Mouse (Mus musculus) kidney, adult 11 months (tissue): ENCODE results near the gene Gm10378.
"Not testable (repeated sequence)": the region's sequence is repeated elsewhere in the genome, so short reads cannot be mapped to it uniquely, and the experiment has no call there.

ENCODE experiments used
- DNase-seq: peaks from one replicate; pipeline ENCODE4 v3.0.0; 2022

Gene Gm10378

DNA sequence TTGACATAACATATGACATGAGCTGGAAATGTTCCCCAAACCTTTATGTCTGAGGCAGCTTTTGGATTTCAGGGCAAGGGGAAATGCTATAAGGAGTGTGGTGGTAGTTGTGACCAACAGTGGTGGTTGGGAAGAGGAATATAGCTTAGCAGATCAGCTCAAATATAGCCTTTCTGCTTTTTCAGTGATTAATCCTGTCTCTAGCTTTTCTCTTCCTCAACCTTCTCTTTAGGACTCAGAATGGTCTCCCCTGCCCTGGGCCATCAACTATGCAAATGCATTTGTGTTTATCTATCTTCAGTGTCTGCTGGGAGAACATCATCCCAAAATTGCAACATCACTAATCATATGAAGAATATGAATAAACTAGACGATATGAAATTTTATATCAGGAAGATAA, at the start of gene Gm10378:
TSS of gene Gm10378 (plus strand) at position 301 of the 400 bp plus-strand sequence.
- not testable (repeated sequence) for DNase-seq

DNA sequence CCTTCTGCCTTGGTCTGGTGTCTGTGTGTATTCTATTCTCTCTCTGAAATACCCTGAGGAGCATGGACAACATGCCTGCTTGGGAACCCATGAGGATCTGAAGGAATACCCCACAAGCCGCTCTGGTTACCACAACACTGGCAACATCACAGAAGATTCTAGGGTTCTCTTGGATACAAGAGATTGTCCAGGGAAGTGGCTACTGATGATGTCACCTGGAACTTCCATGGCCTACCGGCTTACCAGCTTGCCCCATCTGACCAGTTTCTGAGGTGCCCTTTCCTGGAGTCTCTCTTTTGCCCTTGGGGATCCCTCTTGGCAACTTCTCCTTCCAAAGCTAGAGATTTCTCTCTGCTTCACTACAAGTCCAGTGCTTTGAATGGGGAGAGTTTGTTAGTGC, 13.9 kb upstream of the Gm10378 start, which contains the start of gene Gm3633:
TSS of gene Gm3633 (minus strand) at position 101 of the 400 bp plus-strand sequence.
- DNase-seq = not testable (repeated sequence)
